Mouse (Mus musculus) cerebellum, postnatal 14 days (tissue): ENCODE results near the gene Prr12.
A peak's percentile ranks its signal among the peaks of the same experiment; 100 is the strongest.
"Not testable (repeated sequence)": the region's sequence is repeated elsewhere in the genome, so short reads cannot be mapped to it uniquely, and the experiment has no call there.

Experiments
- DNase-seq, 2 experiments: peaks; one replicate each; pipeline ENCODE4 v3.0.0; 2021; ENCODE audit warnings: mixed read lengths in 2 of 2

The Prr12 gene

GRCm38 (mm10) chr7:45048923-45049657 lies 3.6 kb downstream of the Prr12 start:
- DNase-seq: no peak

DNA sequence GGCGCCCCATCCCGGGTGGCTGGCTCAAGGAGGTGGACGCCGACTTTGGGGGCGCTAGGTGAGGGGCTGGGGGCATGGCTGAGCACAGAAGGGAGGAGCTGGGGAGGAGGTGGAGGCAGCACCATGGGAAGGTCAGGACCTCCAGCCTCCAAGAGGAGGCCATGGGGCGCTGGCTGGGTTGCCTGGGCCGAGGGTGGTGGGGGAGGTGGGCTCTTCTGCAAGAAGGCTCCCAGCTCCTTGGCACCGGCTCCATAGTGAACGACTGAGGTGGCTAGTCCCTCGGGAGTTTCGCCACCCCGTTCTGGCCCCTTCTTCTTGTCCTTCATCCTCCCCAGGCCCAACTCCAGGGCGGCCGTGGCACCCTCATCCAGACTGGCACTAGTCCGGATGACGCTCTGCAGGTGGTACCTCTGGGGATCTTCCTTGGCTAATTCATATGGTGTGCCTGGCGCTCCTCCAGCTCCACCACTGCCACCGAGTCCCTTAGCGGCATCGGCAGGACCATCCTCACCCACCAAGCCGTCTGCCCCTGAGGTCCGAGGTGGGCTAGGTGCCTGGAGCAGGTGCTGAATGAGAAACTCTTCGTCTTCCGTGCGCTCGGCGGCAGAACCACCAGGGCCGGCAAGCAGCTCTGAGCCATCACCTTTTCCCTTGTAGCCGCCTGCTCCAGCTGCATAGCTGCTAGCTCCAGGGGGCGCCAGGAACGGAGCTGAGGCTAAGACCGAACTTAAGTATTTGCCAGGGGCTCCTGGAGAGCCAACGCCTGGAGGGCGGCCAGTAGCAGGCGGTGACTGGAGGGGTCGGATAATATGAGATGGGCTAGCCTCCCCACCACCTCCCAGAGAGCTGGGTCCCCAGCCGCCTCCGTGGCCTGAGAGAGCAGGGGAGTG lies 4.4 kb downstream of the Prr12 start:
- DNase-seq: no peak

DNA sequence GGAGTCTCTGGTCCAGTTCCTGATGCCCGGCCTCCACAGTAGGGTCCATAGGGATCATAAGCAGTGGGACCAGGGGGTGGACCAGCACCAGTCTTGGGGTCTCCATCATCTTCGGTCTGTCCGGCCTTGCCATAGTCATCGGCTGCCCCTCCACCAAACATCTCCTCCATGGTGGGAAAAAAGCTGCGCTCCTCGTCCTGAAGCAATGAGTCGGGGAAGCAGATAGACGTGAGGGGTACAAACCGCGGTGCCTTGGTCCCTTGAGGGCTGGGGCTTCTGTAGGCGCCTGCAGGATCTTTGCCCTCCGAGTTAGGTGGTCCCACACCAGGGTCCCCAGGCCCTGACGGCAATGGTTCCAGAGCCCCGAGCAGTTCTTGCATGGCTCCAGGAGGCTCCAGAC lies 5.2 kb downstream of the Prr12 start:
- DNase-seq: no peak

GRCm38 (mm10) chr7:45046853-45047350 lies 5.8 kb downstream of the Prr12 start:
- no peak for DNase-seq

DNA sequence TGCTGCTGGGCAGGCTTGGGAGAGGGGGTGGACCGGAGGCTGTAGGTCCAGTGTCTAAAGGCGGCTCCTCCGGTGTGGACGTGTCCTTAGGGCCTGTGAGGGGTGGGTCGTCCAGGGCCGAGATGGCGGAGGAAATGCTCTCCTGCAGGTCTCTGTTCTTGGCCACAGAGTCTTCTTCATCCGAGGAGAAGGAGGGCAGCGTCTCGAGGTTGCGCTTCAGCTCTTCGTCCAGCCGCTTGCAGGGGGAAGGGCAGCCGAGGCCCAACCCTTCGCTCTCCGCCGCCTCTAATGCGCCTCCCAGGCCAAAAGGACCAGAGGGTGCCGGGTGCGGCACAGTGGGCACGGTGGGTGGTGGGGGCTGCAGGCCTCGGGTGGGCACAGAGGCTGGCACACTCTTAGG lies 6.9 kb downstream of the Prr12 start:
- DNase-seq: no peak

DNA sequence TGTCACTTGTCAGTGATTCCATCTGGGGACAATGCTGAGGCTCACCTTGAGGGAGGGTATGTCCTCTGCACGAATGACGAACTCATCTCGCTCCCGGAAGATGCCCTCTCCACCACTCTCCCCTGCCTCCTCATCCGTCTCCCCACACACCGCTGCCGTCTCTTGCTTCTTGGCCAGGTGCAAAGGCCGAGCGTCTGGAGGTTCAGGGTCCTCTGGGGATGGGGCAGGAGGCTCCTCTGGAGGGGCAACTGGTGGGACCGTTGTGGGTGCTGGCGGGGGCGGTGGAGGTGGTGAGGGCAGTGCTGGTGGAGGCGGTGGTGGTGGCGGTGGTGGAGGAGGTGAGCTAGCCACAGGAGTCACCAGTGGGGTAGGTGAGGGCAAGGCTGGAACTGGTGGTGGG lies 9.4 kb downstream of the Prr12 start:
- DNase-seq: no peak

GRCm38 (mm10) chr7:45040851-45041250 lies 11.8 kb downstream of the Prr12 start:
- no peak for DNase-seq

- no peak for DNase-seq
These were observed 14.3 kb downstream of the Prr12 start for GRCm38 (mm10) chr7:45038411-45038810.

DNA sequence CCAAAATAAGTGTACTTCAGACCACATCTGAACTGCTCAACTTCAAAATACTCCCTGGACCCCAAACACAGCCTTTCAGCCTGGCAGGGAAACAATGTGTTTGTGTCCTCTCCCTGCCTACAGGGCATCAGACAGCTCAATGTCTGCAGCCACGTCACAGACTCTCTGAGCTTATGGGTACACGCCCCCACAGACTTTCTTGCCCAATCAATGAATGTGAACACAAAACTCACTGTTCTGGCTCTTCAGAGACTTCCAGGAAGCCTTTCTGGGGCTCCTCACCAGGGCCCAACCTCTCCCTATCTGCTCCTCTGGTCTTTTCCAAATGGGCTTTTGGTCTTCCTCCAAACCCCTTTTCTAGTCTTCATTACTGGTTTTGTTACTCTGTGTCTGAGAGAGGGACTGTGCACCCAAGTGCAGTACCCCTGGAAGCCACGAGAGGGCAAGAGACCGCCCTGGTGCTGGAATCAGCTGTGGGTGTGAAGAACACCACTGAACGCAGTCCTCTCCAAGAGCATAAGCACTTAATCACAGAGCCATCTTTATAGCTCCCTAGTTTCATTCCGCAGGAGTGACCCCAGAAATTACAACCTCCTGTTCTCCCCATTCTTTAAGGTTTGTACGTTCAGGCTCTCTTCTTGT lies 14.8 kb downstream of the Prr12 start:
- peak; percentile 66 to 82 for DNase-seq

DNA sequence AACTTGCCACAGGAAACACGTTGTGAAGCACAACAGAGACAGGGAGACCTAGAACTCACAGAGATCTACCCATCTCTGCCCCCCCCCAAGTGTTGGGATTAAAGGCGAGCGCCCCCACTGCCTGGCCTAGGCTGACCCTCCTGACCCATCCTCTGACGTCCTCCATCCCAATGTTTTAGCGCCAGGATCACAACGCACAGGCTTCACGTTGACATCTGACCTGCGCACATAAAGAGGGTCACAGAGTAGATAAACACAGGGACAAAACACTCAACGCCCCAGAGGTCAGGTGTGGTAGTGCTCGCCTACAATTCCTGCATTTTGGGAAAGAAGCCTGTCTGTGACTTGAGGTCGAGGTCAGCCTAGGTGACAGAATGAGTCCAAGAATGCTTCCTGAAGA lies 16.0 kb downstream of the Prr12 start:
- no peak for DNase-seq

DNA sequence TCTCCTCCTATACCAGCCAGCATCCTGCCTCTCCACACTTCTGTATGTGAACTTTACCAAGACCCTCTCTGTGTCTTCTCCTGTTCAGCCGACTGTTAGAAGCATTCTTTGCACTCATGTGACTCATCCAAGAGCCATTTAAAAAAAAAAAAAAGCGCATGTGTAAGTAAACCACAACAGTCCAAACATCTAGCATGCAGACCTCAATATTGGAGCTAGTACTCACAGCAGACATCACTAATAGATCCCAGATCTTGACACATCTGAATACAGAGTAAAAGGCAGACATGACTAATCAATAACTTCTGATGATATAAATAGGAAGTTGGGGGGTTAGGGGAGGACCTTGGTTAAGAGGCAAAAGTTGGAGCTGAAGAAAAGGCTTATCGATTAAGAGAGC lies 17.1 kb downstream of the Prr12 start:
- DNase-seq: no peak

DNA sequence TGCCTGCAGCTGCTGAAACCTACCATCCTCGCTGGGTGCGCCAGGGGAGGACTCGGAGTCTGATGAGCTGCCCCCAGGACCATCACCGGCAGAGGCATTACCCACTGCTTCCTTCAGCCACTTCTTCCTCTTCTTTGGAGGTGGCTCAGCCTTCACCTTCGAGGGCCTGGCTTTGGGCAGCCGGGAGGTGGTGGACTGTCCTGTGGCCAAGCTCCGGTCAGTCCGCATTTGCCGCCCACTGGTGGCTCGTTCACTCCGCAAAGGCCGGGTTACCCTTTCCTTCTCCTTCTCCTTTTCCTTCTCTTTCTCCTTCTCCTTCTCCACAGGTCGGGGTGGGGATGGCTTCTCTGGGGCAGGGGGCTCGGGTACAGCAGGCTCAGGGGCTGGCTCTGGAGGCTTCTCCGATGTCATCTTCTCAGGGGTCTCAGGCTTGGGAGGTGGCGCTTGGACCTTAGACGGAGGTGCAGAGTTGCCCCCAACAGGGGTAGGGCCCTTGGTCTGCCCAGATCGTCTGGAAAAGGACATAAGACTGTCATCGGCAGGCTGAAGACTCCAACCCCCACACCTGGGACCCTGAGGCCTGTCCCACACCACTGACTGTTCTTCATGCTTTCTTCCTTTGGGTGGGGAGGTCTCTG lies 18.8 kb downstream of the Prr12 start:
- DNase-seq: no peak

GRCm38 (mm10) chr7:45030857-45031256 lies 21.8 kb downstream of the Prr12 start:
- no peak for DNase-seq

DNA sequence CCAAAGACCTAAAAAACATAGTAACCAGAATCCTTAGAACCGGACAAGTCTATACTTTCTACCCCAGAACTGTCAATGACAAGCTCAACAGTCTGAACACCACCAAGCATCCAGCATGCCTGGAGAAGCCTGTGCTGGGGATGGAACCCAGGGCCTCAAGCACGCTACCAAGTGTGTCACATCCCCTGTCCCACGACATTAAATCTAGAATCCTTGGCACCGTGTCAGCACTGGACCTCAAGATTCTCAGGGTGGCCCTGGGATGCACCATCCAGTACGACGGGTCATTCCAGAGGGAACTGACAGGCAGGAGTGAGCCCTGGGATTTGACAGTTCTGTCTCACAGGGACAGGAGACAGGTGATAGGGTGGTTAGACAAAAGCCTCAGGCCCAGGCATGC lies 22.7 kb downstream of the Prr12 start:
- DNase-seq: no peak

- DNase-seq: no peak
These were observed 24.3 kb downstream of the Prr12 start for GRCm38 (mm10) chr7:45028351-45028750.

DNA sequence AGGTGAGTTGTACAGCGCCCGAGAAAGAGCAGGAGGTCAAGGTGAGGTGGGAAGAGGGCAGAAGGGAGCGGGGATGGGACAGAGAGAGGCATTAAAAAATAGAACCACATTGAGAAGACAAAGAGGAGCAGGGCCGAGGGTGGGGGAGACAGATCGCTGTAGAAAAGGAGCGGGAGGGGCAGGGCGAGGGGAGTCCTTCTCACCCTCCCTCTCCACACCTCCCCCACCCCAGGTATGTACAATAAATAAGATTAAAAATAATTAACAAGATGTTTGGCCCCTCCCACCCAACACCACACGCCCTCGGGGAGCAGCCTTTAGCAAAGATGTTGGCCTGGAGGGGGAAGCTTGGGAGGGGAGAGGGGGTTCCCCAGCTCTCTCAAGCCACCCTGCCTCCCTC lies 24.9 kb downstream of the Prr12 start:
- DNase-seq: no peak

GRCm38 (mm10) chr7:45026256-45026655 lies 26.4 kb downstream of the Prr12 start:
- no peak for DNase-seq

GRCm38 (mm10) chr7:45025601-45026220 lies 27.0 kb downstream of the Prr12 start:
- no peak for DNase-seq

DNA sequence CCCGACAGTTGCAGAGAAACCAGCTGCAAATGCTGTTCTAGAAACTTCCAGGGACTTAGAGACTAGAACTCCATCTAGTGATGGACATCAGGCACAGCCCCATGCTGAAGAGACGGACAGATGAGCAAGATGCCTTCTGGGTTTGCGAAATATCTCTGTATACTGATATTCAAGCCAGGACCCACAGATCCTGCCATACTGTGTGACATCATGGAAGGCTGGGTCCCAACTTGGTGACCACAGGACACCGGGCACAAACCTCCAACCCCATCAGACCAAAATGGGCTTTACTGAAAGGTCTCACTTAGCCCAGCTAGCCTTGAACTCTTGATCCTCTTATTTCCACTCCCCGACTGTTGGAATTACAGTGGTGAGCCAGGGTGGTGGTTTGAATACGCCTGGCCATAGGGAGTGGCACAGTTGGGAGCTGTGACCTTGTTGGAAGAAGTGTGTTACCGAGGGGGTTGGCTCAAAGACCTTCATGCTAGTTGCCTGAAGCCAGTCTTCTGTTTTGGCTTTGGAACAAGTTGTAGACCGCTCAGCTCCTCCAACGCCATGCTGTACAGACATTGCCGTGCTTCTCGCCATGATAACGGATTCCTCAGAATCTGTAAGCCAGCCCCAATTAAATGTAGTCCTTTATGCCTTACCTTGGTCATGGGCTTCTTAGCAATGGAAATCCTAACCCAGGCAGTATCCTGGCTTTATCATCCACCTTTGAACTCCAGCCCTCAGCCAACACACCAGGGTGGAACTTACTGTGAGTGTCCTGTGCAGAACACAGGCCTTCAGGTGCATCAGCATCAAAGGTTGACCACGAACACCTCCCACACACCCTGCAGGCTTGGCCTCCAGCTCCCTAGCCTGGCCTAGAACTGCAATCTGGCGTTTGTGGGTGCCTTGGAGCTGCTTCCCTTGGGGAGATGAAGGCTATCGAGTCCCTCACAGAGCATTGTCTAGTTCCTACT lies 28.1 kb downstream of the Prr12 start:
- DNase-seq: no peak

- not testable (repeated sequence) for DNase-seq
These were observed 29.0 kb downstream of the Prr12 start for GRCm38 (mm10) chr7:45023711-45024110.

DNA sequence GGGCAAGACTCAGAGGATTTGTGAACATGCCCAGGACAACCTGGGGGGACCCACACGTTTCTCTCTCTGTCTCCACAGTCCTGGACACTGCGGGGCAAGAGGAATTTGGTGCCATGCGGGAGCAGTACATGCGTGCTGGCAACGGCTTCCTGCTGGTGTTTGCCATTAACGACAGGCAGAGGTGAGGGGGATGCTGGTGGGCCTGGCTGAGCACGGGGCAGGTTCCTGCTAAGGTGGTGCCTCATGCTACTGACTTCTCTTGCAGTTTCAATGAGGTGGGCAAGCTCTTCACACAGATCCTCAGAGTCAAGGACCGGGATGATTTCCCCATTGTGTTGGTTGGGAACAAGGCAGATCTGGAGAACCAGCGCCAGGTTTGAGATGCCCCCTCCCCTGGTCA lies 32.5 kb downstream of the Prr12 start:
- DNase-seq: no peak
